Mouse (Mus musculus): Measurements from ENCODE around the gene Immp1l. TPM values are rescaled to one million over a fixed set of nuclear protein-coding genes. Genes with fewer than 3 reads are reported as not detected.

The Immp1l gene
- polyA plus RNA-seq, 1 experiment from 2014 or later = 157 TPM

- H3K27ac ChIP-seq = peak within 1 kb of the TSS; percentile 50; the same call in 1 of the 2 replicates
- no peaks in the 10 kb centered on the region for H3K36me3 ChIP-seq (ENCODE audit: insufficient read depth, low read length)
- H3K4me1 ChIP-seq (replicated peaks; ENCODE audit: insufficient read depth, low read length) = no peaks in the 10 kb centered on the region
- H3K9ac ChIP-seq (ENCODE audit: low read depth, low read length) = peak within 1 kb of the TSS; percentile 87
- H3K27me3 ChIP-seq (ENCODE audit: insufficient read depth, low read length) = no peaks in the 10 kb centered on the region
- peak within 1 kb of the TSS; percentile 69 for H3K4me2 ChIP-seq (ENCODE audit: low read length)
- peak; percentile 96 for DNase-seq (ENCODE audit: low spot score)
- 1% methylated on average over 44 of the region's 44 CpGs for WGBS
- ATAC-seq (replicated peaks; ENCODE audit: low FRiP score, low read depth) = peak; percentile 99
- H3K4me3 ChIP-seq (replicated peaks; ENCODE audit: low read depth, low read length) = peak within 1 kb of the TSS; percentile 83
- no peaks in the 10 kb centered on the region for H3K9me3 ChIP-seq (replicated peaks; ENCODE audit: low read length)
- TF ChIP-seq CTCF (IDR thresholded peaks at IDR 0.05; ENCODE audit: low read depth) = 0 out of 2 replicates have a peak, but pooled peaks have one; percentile 22
Observed at GRCm38 (mm10) chr2:106002835-106003739, 98.6 kb downstream of the Immp1l start, which contains the start of gene Dnajc24. Gene Dnajc24, minus strand, starts transcription at chr2:106003549.

- TF ChIP-seq CTCF (IDR thresholded peaks at IDR 0.05; ENCODE audit: low read depth) = no peak
- H3K4me3 ChIP-seq (replicated peaks; ENCODE audit: low read depth, low read length) = no peak overlapping the region
Observed at GRCm38 (mm10) chr2:106008415-106008814, 104.0 kb downstream of the Immp1l start.

More at GRCm38 (mm10) chr2:106008415-106008814, 104.0 kb downstream of the Immp1l start:
- ATAC-seq (replicated peaks; ENCODE audit: low FRiP score, low read depth) (no peak), DNase-seq (ENCODE audit: low spot score) (no peak)
- WGBS = 70% methylated on average over 2 of the region's 2 CpGs
- no peaks in the 10 kb centered on the region for H3K27me3 ChIP-seq (ENCODE audit: insufficient read depth, low read length)
- no peaks in the 10 kb centered on the region for H3K9me3 ChIP-seq (replicated peaks; ENCODE audit: low read length)
- no peak overlapping the region for H3K9ac ChIP-seq (ENCODE audit: low read depth, low read length)
- H3K4me2 ChIP-seq (ENCODE audit: low read length) = no peak overlapping the region
- H3K36me3 ChIP-seq (ENCODE audit: insufficient read depth, low read length) = no peaks in the 10 kb centered on the region
- H3K27ac ChIP-seq = no peak overlapping the region
- H3K4me1 ChIP-seq (replicated peaks; ENCODE audit: insufficient read depth, low read length) = no peaks in the 10 kb centered on the region

Small RNA genes lying within 50 kb of the gene (microRNA-seq; reads per million reads assigned to microRNA genes)
- gene Gm22002 = not detected

Other genes with a start within 250 kb of the Immp1l start
- 0.38 TPM in 1 of 2 replicates, not detected in the other for gene Pax6, start 235.7 kb upstream of the Immp1l start, polyA plus RNA-seq (2015; fragmentation: Nextera tagmentation; extraction: Ambion mirVana)
- 22.8 and 28.8 TPM in 2 replicates for gene Elp4, start 74 bp upstream of the Immp1l start, polyA plus RNA-seq (2015; fragmentation: Nextera tagmentation; extraction: Ambion mirVana)
- 41.9 and 43.9 TPM in 2 replicates for gene Dnajc24, start 98.9 kb downstream of the Immp1l start, polyA plus RNA-seq (2015; fragmentation: Nextera tagmentation; extraction: Ambion mirVana)